Mouse (Mus musculus) MEL (cell line): Measurements from ENCODE around the gene Ascc2. TPM values are rescaled to one million over a fixed set of nuclear protein-coding genes. Genes with fewer than 3 reads are reported as not detected.

Source experiments
- DNase-seq: peaks from one replicate; pipeline ENCODE4 v3.0.0; 2011; ENCODE audit warnings: low read depth, low spot score
- H3K27ac ChIP-seq: 2 replicates; pipeline ENCODE4 v1.5.1; 2012; ENCODE audit warnings: low read depth, mild to moderate bottlenecking, control low read depth, low read length, moderate library complexity; ENCODE audit not compliant: control insufficient read depth
- H3K27me3 ChIP-seq, 2 experiments: fragments of 150-350 bp in 1 of 2; sonication (generic) in 1 of 2; 2 replicates each; pipeline ENCODE4 v1.6.1; 2012; ENCODE audit warnings: low read length in 2 of 2, mild to moderate bottlenecking in 2 of 2, improper control_type of control experiment in 1 of 2, moderate library complexity in 1 of 2; ENCODE audit not compliant: insufficient read depth in 2 of 2, control insufficient read depth in 1 of 2
- H3K36me3 ChIP-seq, 2 experiments: 2 replicates each; pipeline ENCODE4 v1.6.1; 2012 to 2014; ENCODE audit warnings: low read length in 2 of 2, improper control_type of control experiment in 1 of 2, inconsistent platforms in 1 of 2, mild to moderate bottlenecking in 1 of 2; ENCODE audit not compliant: insufficient read depth in 2 of 2, control insufficient read depth in 1 of 2
- H3K4me1 ChIP-seq, 2 experiments: fragments of 150-350 bp in 1 of 2; sonication (generic) in 1 of 2; 2 replicates each; pipeline ENCODE4 v1.6.1; 2012; ENCODE audit warnings: low read length in 2 of 2, improper control_type of control experiment in 1 of 2, mild to moderate bottlenecking in 1 of 2; ENCODE audit not compliant: insufficient read depth in 2 of 2, control insufficient read depth in 1 of 2
- H3K4me3 ChIP-seq, 2 experiments: fragments of 150-350 bp in 1 of 2; sonication (generic) in 1 of 2; 2 replicates each; pipeline ENCODE4 v1.5.1; 2012; ENCODE audit warnings: low read depth in 2 of 2, low read length in 2 of 2, mild to moderate bottlenecking in 2 of 2, moderate library complexity in 2 of 2, control low read depth in 1 of 2, improper control_type of control experiment in 1 of 2; ENCODE audit not compliant: control insufficient read depth in 1 of 2, insufficient read depth in 1 of 2
- H3K79me2 ChIP-seq: 2 replicates; pipeline ENCODE4 v1.6.1; 2012; ENCODE audit warnings: mild to moderate bottlenecking, low read length, moderate library complexity; ENCODE audit not compliant: control insufficient read depth, poor library complexity, insufficient read depth
- H3K9ac ChIP-seq: 2 replicates; pipeline ENCODE4 v1.6.1; 2012; ENCODE audit warnings: low read depth, mild to moderate bottlenecking, control low read depth, low read length, moderate library complexity; ENCODE audit not compliant: control insufficient read depth, poor library complexity, severe bottlenecking
- H3K9me3 ChIP-seq: fragments of 150-350 bp; sonication (generic); replicated peaks from 2 replicates; pipeline ENCODE4 v1.6.1; 2012; ENCODE audit warnings: mild to moderate bottlenecking, low read length, improper control_type of control experiment, moderate library complexity; ENCODE audit not compliant: insufficient read depth
- CHD1 ChIP-seq: IDR thresholded peaks from 2 replicates; pipeline ENCODE4 v1.6.1; 2012; ENCODE audit warnings: low read depth, mild to moderate bottlenecking, inconsistent platforms, low read length, improper control_type of control experiment
- CHD2 ChIP-seq: IDR thresholded peaks from 2 replicates; pipeline ENCODE4 v1.6.1; 2011; ENCODE audit warnings: low read length, improper control_type of control experiment
- GATA1 ChIP-seq: IDR thresholded peaks from 2 replicates; pipeline ENCODE4 v1.6.1; 2011; ENCODE audit warnings: low read depth, low read length, improper control_type of control experiment
- HCFC1 ChIP-seq: IDR thresholded peaks from 2 replicates; pipeline ENCODE4 v1.6.1; 2012; ENCODE audit warnings: low read depth, mild to moderate bottlenecking, inconsistent platforms, low read length, improper control_type of control experiment, moderate library complexity
- JUND ChIP-seq: IDR thresholded peaks from 2 replicates; pipeline ENCODE4 v1.6.1; 2011; ENCODE audit warnings: low read depth, mild to moderate bottlenecking, improper control_type of control experiment, low read length
- KAT2A ChIP-seq: conservative IDR thresholded peaks from 2 replicates; pipeline ENCODE4 v1.6.1; 2012; ENCODE audit warnings: low read depth, low read length, improper control_type of control experiment, inconsistent platforms
- MAFK ChIP-seq: IDR thresholded peaks from 2 replicates; pipeline ENCODE4 v1.6.1; 2011; ENCODE audit warnings: low read depth, mild to moderate bottlenecking, low read length, improper control_type of control experiment, borderline replicate concordance
- MAZ ChIP-seq: IDR thresholded peaks from 2 replicates; pipeline ENCODE4 v1.6.1; 2012; ENCODE audit warnings: low read depth, mild to moderate bottlenecking, inconsistent platforms, low read length, improper control_type of control experiment
- MEF2A ChIP-seq: IDR thresholded peaks from 2 replicates; pipeline ENCODE4 v1.6.1; 2014; ENCODE audit warnings: low read depth, mild to moderate bottlenecking, inconsistent platforms, low read length, improper control_type of control experiment; ENCODE audit not compliant: poor library complexity, insufficient replicate concordance, severe bottlenecking; ENCODE audit errors: extremely low read depth
- MXI1 ChIP-seq: IDR thresholded peaks from 2 replicates; pipeline ENCODE4 v1.6.1; 2011; ENCODE audit warnings: mild to moderate bottlenecking, low read depth, low read length, improper control_type of control experiment
- MYB ChIP-seq: IDR thresholded peaks from 2 replicates; pipeline ENCODE4 v1.6.1; 2011; ENCODE audit warnings: mild to moderate bottlenecking, low read depth, low read length, improper control_type of control experiment
- NRF1 ChIP-seq: IDR thresholded peaks from 2 replicates; pipeline ENCODE4 v1.6.1; 2014; ENCODE audit warnings: low read depth, mild to moderate bottlenecking, inconsistent platforms, low read length, improper control_type of control experiment, moderate library complexity; ENCODE audit not compliant: poor library complexity, insufficient read depth, severe bottlenecking
- POLR2AphosphoS2 ChIP-seq: IDR thresholded peaks from 2 replicates; pipeline ENCODE4 v1.6.1; 2011; ENCODE audit warnings: low read length, improper control_type of control experiment
- POLR2AphosphoS5 ChIP-seq: IDR thresholded peaks from 2 replicates; pipeline ENCODE4 v1.6.1; 2012; ENCODE audit warnings: low read depth, borderline replicate concordance, mild to moderate bottlenecking, inconsistent platforms, low read length, moderate library complexity, mixed read lengths
- RCOR1 ChIP-seq: IDR thresholded peaks from 2 replicates; pipeline ENCODE4 v1.6.1; 2012; ENCODE audit warnings: low read depth, mild to moderate bottlenecking, inconsistent platforms, low read length, improper control_type of control experiment
- SIN3A ChIP-seq: IDR thresholded peaks from 2 replicates; pipeline ENCODE4 v1.6.1; 2012; ENCODE audit warnings: low read length, improper control_type of control experiment, inconsistent platforms
- SMC3 ChIP-seq: IDR thresholded peaks from 2 replicates; pipeline ENCODE4 v1.6.1; 2011; ENCODE audit warnings: low read depth, low read length, improper control_type of control experiment
- TAL1 ChIP-seq: IDR thresholded peaks from 2 replicates; pipeline ENCODE4 v1.6.1; 2012; ENCODE audit warnings: mild to moderate bottlenecking, inconsistent platforms, low read length, moderate library complexity, mixed read lengths
- TBP ChIP-seq: IDR thresholded peaks from 2 replicates; pipeline ENCODE4 v1.8.0; 2011; ENCODE audit warnings: low read depth, low read length, improper control_type of control experiment
- TCF12 ChIP-seq: IDR thresholded peaks from 2 replicates; pipeline ENCODE4 v1.6.1; 2014; ENCODE audit warnings: low read depth, mild to moderate bottlenecking, inconsistent platforms, low read length, improper control_type of control experiment, moderate library complexity
- USF2 ChIP-seq, 2 experiments: IDR thresholded peaks; 2 replicates each; pipeline ENCODE4 v1.6.1; 2011 to 2012; ENCODE audit warnings: improper control_type of control experiment in 2 of 2, low read length in 2 of 2, borderline replicate concordance in 1 of 2, inconsistent platforms in 1 of 2, low read depth in 1 of 2, mild to moderate bottlenecking in 1 of 2; ENCODE audit not compliant: insufficient read depth in 1 of 2
- ZC3H11A ChIP-seq: IDR thresholded peaks from 2 replicates; pipeline ENCODE4 v1.6.1; 2012; ENCODE audit warnings: low read depth, mild to moderate bottlenecking, inconsistent platforms, low read length, improper control_type of control experiment
- ZKSCAN1 ChIP-seq: IDR thresholded peaks from 2 replicates; pipeline ENCODE4 v1.6.1; 2012; ENCODE audit warnings: low read depth, mild to moderate bottlenecking, inconsistent platforms, low read length, improper control_type of control experiment, moderate library complexity
- ZMIZ1 ChIP-seq: IDR thresholded peaks from 2 replicates; pipeline ENCODE4 v1.6.1; 2012; ENCODE audit warnings: low read depth, mild to moderate bottlenecking, inconsistent platforms, low read length, improper control_type of control experiment, moderate library complexity
- ZNF384 ChIP-seq: IDR thresholded peaks from 2 replicates; pipeline ENCODE4 v1.6.1; 2012; ENCODE audit warnings: low read depth, mild to moderate bottlenecking, inconsistent platforms, low read length, improper control_type of control experiment
- polyA plus RNA-seq, 2 experiments: library from polyadenylated mRNA; stranded (reverse) in 1 of 2; unstranded in 1 of 2; fragments of >175 nt in 1 of 2; fragments of >200 nt in 1 of 2; gene quantifications; 2 replicates each; pipeline versions ENCODE4 v1.2.1 to v1.2.4; 2012; ENCODE audit warnings: low replicate concordance in 2 of 2, low read depth in 1 of 2; ENCODE audit not compliant: insufficient read length in 2 of 2, insufficient read depth in 1 of 2, missing spikeins in 1 of 2
- total RNA-seq: library from RNA; depleted of rRNA; stranded (reverse); fragments of 300-350 nt; gene quantifications from 2 replicates; pipeline ENCODE4 v1.2.3, GENCODE M21; 2012

Ascc2 gene
- total and polyA plus RNA-seq, 3 experiments, result 27.5 to 98.2 (median 43.5) TPM

- Histone ChIP-seq H3K36me3 (peaks cover 0 to 4% of the 10 kb centered on the region in 2 experiments; a peak in 2 of 4 replicates), H3K79me2 (no peaks in the 10 kb centered on the region), H3K9ac (no peak overlapping the region), H3K27ac (no peak overlapping the region), H3K9me3 (no peaks in the 10 kb centered on the region), H3K4me1 (peaks cover 5 to 7% of the 10 kb centered on the region in 2 experiments), H3K27me3 (no peaks in the 10 kb centered on the region), H3K4me3 (no peak overlapping the region)
- TF ChIP-seq MXI1 (no peak), TBP (no peak), MYB (no peak), ZNF384 (no peak), SMC3 (no peak), ZC3H11A (no peak), NRF1 (no peak), CHD1 (no peak)
- no peak for DNase-seq
These were observed 81.0 kb downstream of the Ascc2 start for GRCm38 (mm10) chr11:4718548-4718947.

DNA sequence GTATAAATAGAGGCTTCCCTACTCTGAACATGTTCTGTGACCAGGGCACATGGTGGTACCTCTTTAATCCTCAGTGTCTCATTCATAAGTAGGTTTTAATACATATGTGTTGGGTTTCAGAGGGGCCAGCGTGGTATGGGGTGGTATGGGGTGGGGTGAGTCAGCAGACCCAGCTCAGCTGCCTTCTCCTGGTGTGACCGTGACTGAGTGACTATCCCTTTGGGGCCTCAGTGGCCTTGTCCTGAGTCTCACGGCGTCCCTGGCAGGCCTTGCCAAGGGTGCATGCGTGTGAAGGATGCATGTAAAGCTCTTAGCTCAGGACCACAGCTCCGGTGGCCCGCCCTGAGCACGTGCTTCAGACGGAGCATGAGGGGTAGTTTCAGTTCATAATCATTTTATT is 82.4 kb downstream of the Ascc2 start:
- H3K27me3 ChIP-seq, result no peaks in the 10 kb centered on the region
- H3K9me3 ChIP-seq, result no peaks in the 10 kb centered on the region
- DNase-seq, result no peak
- no peaks in the 10 kb centered on the region for H3K79me2 ChIP-seq
- no peak overlapping the region for H3K27ac ChIP-seq
- TF ChIP-seq POLR2AphosphoS2 (no peak), MAFK (no peak), ZNF384 (no peak), HCFC1 (no peak), MAZ (no peak), MEF2A (no peak), TBP (no peak), CHD1 (no peak), TAL1 (no peak), JUND (no peak), GATA1 (no peak), KAT2A (no peak), SIN3A (no peak), RCOR1 (no peak), CHD2 (no peak), USF2 (IDR thresholded peaks at IDR 0.05; ENCODE audit: borderline replicate concordance in 1 of 2, insufficient read depth in 1 of 2, low read depth in 1 of 2, low read length in 2 of 2) (no peak), TCF12 (no peak), ZKSCAN1 (no peak), ZMIZ1 (no peak), POLR2AphosphoS5 (no peak)
- no peaks in the 10 kb centered on the region for H3K36me3 ChIP-seq
- H3K4me3 ChIP-seq, result no peak overlapping the region
- no peak overlapping the region for H3K9ac ChIP-seq
- 0 out of 4 replicates have a peak, but pooled peaks cover 0 to under 1% of the 10 kb centered on the region in 2 experiments for H3K4me1 ChIP-seq
